Mouse (Mus musculus) kidney, adult 8-10 months (tissue): Measurements from ENCODE around the gene Fcgr2b.
"Not testable (repeated sequence)": the region's sequence is repeated elsewhere in the genome, so short reads cannot be mapped to it uniquely, and the experiment has no call there.

Experiments
- DNase-seq, 2 experiments: peaks; one replicate each; pipeline ENCODE4 v3.0.0; 2022

The Fcgr2b gene

DNA sequence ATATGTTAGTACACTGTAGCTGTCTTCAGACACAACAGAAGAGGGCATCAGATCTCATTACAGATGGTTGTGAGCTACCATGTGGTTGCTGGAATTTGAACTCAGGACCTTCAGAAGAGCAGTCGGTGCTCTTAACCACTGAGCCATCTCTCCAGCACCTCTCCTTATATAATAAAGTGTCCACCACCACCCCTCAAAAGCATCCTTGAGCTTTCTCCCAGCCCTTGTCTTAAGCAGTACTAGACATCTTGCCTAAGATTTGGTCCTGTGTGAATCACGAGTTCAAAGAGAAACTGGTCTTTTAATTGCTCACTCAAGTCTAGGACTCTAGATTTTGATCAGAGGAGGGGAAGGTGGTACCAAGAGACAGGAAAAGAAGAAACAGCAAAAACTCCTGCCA is 997 bp downstream of the Fcgr2b start:
- not testable (repeated sequence) for DNase-seq

DNA sequence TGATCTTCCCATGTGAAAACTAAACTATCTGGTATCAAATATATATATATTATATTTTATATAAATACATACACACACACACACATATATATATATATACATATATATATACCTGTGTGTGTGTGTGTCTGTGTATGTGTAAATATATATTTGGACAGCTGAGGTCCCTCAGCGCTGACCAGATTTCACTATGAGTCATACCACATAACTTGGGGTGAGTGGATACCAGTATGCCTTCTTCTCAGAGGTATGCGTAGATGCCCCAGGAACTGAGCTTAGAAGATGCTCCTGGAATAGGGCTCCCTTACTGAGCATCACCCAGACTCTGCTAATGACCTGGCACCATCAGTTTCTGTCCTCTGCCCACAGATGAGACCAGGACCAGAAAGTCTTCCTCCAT is 1.6 kb downstream of the Fcgr2b start:
- no peak for DNase-seq

DNA sequence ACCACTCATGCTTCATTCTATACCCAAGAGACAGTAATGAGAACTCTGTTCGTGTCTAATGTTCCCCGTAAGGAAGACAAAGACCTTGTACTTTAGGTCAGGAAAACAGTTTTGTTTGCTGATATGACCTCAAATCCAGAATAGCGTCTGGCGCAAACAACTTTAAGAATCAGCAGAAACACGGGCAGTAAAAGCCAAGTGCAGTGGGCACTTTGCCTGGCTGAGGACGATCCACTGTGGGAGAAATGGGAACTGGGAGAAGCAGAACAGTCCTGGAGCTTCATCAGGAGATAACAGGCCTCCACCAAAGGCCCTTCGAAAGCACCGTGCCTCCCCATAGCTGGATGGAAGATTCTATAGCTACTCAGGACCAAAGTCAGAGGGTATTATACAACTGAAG is 2.2 kb downstream of the Fcgr2b start:
- DNase-seq: peak; percentile 45 to 61

DNA sequence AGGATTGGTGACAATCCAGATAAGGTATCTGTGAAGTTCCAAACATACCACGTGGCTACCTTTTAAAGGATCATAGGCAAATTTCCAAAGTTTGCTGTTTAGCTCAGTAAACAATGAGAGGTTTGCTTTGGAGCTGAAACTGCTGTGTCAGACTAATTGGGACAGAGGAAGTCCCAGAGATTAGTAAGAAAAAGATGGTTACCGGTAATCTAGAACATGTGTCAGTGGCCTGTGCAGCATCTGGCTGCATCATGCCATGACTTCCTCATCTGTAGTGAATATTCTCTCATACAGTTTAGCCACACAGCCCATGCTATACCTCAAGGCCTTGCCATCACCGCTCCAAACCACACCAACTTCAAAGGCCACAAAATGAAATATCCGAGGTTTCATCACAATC is 3.4 kb downstream of the Fcgr2b start:
- no peak for DNase-seq

DNA sequence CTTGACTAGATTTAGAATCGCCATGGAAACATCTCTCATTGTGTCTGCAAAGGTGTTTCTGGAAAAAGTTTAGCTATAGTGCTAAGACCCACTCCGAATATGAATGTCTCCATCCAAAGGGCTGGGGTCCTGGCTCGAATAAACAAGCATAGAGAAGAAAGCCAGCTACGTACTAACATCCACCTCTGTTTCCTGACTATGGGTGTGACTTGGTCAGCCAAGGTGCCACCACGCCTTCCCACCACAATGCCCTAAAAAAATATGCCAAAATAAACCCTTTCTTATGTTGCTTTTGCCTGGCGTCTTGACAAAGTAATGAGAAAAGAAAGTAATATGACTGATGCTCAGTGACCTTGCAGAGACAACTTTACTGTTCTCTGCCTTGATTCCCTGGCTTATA is 3.9 kb downstream of the Fcgr2b start:
- DNase-seq: no peak

DNA sequence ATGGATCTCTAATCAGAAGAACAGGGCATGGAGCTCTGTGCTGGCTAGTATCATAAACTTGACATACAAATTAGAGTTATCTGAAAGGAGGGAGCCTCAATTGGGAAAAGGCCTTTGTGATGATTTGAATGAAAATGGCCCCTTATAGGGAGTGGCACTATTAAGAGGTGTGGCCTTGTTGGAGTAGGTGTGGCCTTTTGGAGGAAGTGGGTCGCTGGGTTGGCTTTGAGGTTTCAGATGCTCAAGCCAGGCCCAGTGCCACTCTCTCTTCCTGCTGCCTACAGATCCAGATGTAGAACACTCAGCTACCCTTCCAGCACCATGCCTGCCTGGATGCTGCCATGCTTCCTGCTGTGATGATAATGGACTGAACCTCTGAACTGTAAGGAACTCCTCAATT is 7.8 kb downstream of the Fcgr2b start:
- no peak for DNase-seq

DNA sequence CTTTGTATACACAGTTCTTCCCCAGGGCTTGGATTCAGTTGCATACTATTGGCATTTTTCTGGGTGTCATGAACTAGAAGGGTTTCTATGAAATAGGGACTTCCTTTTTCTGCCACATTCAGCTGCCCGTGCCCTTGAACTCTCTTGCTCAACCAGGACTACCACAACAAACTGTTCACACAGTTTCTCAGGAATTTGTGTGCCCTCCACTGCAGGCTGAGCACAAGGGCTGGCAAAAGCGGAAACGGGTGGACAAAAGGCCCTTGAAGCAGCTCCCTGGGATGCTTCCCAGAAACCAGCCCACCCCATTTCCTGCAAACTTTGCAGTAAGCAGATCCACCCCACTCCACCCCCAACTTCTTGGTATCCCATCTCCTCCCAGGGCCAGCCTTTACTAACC is 8.8 kb downstream of the Fcgr2b start:
- no peak for DNase-seq

DNA sequence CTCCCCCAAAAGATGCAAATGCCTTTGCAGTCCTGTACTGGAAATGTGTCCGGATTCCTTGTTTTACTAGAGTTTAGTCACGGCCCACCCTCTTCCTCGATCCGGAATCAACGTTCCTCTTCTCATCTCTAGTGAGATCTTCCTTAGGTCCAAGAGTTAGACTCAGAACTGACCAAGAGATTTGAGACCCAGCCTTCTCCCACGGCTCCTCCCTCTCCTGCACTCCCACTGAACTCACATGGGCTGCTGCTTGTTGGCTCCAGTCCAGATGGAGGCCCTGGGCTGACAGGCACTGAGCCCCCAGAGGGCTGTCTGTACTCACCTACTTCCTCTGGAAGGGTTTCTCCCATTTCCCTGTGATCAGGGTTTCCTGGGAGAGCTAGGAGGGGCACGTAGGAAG is 13.3 kb downstream of the Fcgr2b start:
- DNase-seq: no peak

DNA sequence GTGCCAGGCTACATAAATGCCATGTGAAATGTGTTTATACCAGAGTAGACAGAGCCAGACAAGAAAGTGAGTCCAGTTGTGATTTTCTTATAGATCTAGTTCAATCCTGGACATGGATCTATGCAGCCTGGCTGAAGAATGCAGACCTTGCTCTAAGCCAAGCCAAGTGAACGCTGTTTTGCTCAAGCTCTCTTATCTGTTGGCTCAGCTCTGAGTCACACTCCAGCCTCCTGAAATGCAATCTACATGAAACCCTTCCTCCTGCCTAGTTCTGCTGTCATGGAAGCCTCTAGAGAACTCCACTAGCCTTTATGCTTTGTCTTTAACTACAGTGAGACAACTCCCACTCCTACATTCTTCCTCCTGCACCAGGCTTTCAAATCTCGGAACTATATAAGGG is 14.0 kb downstream of the Fcgr2b start:
- DNase-seq: no peak

DNA sequence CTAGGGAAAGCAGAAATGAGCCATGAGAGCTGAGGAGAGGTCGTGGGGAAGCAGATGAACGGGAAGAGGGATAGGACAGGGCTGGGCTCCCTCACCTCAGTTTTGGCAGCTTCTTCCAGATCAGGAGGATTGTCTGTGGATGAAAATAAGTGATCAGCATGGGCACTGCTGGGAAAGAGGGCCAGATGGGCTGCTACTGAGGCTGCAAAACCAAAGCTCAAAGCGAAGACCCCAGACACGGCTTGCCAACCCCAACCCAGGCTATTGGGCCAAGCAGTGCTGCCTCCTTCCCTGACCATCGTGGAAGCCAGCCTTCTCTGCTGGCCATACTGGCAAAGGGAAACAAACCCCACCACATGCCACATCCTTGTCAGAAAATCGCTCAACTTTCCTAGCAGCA is 15.2 kb downstream of the Fcgr2b start:
- DNase-seq: no peak

DNA sequence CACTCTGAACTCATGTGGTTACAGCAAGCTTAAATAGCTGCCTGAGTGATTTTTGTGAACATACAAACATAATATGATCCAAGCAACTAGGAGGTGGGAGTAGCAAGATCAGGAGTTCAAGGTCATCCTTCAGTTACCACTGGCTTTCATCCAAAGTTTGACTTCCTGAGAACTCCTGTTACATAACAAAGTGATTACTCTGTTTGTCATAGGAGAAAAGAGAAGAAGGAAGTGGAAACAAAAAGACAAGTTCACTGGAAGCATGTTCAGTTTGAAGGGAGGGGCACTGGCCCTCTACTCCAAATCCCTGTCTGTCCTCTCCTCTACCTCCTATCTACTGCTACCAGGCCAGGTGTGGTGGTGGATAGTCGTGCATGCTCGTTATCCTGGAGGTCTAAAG is 16.6 kb downstream of the Fcgr2b start:
- DNase-seq: peak in 1 of 2 experiments; percentile 50

DNA sequence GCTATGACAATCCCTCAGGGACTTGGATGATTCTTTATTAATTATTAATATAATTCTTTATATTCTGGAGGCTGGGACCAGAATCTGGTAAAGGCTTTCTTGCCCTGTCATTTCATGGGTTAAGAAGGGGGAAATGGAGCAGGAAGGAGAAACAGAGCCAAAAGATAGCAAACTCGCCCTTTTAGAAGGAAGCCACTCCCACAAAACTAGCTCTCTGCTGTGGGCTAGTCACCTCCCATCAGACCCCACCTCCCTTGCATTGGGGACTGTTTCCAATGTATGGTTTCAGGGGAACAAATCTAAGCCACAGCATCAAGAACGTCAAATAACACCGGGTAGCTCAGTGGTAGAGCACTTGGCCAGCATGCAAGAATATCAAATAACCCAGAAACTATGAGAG is 18.1 kb downstream of the Fcgr2b start:
- no peak for DNase-seq

DNA sequence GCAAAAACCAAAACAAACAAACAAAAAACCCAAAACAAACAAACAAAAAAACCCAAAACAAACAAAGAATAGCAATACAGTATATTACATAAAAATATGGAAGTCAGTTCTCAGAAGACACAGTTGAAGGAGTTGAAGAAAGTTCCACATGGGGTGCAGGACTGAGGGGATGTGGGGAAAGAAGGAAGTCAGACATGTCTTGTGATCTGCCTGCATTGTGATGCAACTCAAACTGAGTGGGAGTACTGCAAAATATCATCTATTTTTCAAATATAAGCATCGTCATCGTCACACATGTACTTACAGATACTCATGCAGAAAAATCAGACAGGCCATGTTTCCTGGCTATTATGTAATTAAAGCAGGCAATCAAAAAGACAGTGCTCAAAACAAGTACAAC is 23.2 kb downstream of the Fcgr2b start:
- DNase-seq: no peak

DNA sequence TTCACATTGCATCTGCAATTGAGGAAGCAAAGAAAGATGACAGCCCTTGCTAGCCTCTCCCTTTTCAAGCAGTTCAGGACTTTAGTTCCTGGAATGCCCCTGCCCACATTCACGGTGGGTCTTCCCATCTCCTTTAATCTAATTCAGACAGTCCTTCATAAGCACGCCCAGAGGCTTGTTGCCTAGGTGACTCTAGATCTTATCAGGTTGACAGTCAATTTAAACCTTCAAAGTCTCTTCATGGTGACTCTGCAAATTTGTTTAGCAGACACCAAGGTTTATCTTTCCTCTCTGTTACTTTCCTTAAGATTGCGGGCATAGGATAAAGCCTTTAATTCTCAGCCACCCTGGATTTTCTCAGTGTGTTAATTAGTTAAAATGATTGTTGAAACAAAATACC is 25.6 kb downstream of the Fcgr2b start:
- DNase-seq: no peak

DNA sequence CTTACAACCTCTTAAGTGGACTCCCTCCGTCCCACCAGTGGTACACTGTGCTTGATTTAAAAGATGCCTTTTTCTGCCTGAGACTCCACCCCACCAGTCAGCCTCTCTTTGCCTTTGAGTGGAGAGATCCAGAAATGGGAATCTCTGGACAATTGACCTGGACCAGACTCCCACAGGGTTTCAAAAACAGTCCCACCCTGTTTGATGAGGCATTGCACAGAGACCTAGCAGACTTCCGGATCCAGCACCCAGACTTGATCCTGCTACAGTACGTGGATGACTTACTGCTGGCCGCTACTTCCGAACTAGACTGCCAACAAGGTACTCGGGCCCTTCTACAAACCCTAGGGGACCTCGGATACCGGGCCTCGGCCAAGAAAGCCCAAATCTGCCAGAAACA is 31.4 kb downstream of the Fcgr2b start:
- DNase-seq: not testable (repeated sequence)

DNA sequence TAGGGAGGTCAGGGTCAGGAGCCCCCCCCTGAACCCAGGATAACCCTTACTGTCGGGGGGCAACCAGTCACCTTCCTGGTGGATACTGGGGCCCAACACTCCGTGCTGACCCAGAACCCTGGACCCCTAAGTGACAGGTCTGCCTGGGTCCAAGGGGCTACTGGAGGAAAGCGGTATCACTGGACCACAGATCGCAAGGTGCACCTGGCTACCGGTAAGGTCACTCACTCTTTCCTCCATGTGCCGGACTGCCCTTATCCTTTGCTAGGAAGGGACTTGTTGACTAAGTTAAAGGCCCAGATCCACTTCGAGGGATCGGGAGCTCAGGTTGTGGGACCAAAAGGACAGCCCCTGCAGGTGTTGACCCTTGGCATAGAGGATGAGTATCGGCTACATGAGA is 32.2 kb downstream of the Fcgr2b start:
- not testable (repeated sequence) for DNase-seq

DNA sequence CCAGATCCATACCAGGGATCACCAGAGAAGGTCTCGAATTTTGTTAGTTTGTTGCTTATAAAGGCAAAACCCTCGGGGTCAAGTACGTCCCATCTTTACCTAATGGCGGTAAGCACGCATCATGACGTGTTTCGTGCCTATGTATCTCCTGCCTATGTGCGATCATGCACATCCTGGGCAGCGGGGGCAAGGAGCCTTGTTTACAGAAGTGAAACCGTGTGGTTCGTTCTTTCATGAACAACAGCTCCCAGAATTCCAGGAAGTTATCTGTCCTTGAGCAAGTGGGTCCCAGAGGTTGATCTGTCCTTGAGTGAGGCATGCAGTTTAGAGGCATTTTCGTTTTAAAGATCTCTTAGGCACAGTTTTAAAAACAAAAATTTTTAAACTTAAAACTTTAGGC is 37.1 kb downstream of the Fcgr2b start:
- DNase-seq: peak; percentile 9 to 13

DNA sequence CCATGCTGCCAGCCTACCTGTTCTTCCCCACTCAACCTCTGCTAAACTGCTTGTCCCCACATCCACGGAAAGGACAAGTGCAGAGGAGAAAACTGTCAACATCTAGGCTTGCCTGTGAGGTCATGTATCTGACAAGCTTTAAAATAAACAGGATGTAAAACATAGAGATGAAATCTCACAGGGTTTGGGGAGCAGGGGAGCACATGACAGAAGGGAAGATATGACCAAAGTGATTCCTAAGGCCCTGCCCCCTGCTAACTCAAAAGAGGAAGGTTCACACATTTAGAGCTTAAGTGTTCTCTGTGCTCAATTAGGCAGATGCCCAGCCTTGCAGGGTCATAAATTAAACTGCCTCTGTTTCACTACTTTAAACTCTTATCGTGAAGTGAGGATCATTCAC is 42.0 kb downstream of the Fcgr2b start:
- no peak for DNase-seq

DNA sequence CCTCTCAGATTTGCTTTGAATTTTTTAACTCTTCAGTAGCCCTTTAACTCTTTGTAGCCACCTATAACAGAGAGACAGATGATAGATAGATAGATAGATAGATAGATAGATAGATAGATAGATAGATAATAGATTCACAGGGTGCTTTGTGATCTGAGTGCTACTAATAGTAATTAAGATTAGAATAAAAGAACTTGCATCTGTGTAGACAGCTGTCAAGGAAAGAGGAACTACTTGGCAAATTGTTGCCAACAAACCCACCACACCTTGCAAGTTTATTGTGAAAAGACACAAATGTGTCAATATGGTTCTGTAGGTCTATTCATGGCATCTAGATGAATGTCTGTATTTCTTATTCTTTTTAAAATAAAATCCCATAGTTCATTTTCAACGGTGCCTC is 42.4 kb downstream of the Fcgr2b start:
- DNase-seq: no peak

DNA sequence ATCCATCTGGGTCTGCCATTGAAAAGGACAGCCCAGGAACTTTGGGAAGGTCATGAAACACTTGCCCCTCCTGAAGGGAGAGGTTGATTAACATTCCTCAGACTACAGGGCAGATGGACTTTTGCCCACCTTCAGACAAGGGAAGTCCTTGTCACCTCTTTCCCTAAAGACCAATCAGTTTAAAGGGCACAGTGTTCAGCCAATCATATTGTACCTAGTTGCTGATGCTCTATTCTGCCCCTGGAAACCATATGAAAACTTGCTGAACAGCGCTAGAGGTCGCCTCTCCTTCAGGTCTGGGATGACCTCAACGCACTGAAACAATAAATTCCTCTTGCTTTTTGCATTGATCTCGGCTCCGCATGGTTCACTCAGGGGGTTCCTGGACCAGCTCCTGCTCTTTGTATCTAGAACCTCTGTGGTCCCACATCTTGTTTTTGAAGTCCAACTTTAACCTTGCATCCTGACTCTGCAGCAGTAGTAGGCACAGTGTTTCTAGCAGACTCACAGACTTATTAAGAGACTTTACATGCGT is 42.9 kb downstream of the Fcgr2b start:
- DNase-seq: no peak

DNA sequence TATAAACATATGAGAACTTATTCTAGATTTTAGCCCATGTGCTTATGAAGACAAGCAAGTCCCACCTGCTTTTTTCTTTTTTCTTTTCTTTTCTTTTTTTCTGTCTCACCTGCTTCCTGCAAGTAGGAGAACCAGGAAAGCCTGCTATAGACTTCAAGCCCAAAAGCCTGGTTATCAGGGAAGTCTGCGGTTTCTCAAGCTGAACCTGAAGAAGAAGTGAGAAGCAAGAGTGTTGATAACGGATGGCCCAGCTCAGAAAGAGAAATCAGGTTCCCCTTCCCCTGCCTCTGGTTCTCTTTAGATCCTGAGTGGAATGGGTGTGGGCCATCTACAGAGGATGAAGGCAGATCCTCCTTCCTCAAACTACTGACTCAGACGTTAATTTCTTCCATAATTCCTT is 44.3 kb downstream of the Fcgr2b start:
- DNase-seq: no peak

DNA sequence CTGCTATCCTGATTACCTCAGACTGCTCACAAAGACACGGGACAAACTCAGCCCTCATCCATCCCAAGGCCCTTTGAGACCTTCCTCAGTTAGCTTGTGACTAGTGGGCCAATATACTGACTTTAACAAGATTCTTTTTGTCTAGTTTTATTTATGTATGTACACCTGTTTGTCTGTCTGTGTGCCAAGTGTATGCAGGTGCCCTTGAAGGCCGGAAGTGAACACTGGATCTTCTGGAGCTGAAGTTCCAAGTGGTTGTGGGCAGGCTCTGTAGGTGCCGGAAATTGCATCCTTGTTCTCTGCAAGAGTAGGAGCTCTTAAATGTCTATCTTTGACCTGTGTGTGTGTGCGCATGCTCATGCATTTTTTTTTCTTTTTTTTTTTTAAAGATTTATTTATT is 47.1 kb downstream of the Fcgr2b start:
- DNase-seq: no peak

DNA sequence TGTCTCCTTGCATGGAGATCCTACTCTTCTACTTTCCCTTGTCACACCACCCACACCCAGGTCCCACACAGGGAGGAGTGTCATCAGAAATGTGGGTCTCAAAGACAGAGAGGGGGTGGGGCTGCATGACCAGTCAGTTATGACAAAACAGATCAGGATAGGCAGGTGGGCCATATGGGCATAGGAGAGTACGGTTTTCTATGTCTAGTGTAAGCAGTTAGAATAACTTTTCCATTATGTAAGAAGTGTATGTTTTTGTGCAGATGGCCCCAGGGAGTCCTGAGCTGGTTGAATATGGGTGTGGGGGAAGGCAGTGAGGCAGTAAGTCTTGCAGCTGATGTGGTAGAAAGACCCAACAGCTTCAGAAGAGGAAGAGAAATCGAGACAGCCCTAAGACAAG is 47.9 kb downstream of the Fcgr2b start:
- DNase-seq: no peak

DNA sequence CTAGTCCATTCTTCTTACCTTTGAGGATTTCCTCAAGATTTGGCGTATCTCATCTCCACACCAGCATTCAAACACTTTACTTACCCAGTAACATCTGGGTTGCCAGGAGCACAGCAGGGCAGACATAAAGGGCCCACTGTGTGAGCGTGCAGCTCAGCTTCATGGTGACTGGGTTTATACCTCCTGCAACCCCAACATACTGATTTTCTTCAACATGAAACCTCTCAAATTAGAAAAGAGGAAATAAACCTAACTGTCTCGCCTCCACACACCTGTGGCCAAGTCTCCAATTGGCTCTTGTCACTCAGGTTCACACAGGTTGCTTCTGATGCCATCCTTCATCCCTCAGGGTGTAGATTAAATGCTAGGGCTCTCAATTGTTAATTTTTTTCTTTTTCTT is 49.0 kb downstream of the Fcgr2b start, which contains the start of gene Fcrla:
Fcrla (minus strand) TSS at position 206 of the 400 bp plus-strand sequence.
- no peak for DNase-seq

DNA sequence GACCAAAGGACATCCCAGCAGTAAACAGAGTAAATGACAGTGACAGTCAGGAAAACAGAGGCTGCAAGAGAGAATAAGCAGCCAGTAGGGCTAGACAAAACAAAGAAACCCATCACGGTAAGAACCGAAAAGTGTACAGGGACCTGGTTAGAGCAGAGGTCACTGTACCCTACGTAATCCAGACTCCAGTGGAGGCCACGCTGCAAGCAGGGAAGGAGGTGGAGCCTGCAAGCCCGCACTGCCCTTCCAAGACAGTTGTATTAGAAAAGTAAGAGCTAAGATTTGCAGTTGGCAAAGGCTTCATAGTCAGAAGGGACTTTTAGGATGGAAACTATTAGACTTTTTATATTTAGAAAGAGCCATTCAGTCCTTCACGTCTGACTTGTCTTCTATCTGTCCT is 49.4 kb downstream of the Fcgr2b start:
- no peak for DNase-seq

DNA sequence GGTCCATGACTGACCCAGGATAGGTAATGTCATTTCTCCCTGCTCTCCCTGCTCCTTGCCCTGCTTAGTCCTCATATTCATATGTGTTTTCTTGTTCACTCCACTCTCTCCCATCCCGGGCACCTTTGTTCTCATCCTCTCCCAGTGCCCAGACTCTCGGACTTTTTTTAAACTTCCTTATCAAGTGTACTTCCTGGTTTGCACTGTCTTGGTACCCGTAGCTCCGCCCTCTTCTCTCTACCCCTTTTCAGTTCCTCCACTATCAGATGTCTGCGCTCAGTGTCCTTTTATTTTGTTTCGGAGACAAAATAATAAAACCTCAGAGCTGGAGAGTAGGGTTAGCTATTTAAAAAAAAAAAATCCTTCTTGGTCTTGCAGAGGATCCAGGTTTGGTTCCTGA is 51.9 kb downstream of the Fcgr2b start:
- no peak for DNase-seq
